Mouse (Mus musculus): Measurements from ENCODE around the gene Smoc1.

Gene Smoc1

GRCm38 (mm10) chr12:81166615-81167014, 140.0 kb downstream of the Smoc1 start:
- no peak for DNase-seq (ENCODE audit: low read depth, low spot score)

- no peak for DNase-seq (ENCODE audit: low read depth, low spot score)
These were observed 140.5 kb downstream of the Smoc1 start for GRCm38 (mm10) chr12:81167142-81167541.

GRCm38 (mm10) chr12:81168031-81168430, 141.4 kb downstream of the Smoc1 start:
- no peak for DNase-seq (ENCODE audit: low read depth, low spot score)

GRCm38 (mm10) chr12:81168494-81168893, 141.9 kb downstream of the Smoc1 start:
- peak; percentile 25 for DNase-seq (ENCODE audit: low read depth, low spot score)

- no peak for DNase-seq (ENCODE audit: low read depth, low spot score)
These were observed 143.5 kb downstream of the Smoc1 start for GRCm38 (mm10) chr12:81170076-81170475.

GRCm38 (mm10) chr12:81173011-81173410, 146.4 kb downstream of the Smoc1 start:
- DNase-seq (ENCODE audit: low read depth, low spot score): no peak

GRCm38 (mm10) chr12:81173893-81174292, 147.3 kb downstream of the Smoc1 start:
- no peak for DNase-seq (ENCODE audit: low read depth, low spot score)

GRCm38 (mm10) chr12:81175252-81175651, 148.6 kb downstream of the Smoc1 start:
- DNase-seq (ENCODE audit: low read depth, low spot score): no peak

GRCm38 (mm10) chr12:81182073-81182472, 155.5 kb downstream of the Smoc1 start:
- DNase-seq (ENCODE audit: low read depth, low spot score): peak; percentile 57

- no peak for DNase-seq (ENCODE audit: low read depth, low spot score)
These were observed 158.4 kb downstream of the Smoc1 start for GRCm38 (mm10) chr12:81184967-81185366.

GRCm38 (mm10) chr12:81186081-81186480, 159.5 kb downstream of the Smoc1 start:
- no peak for DNase-seq (ENCODE audit: low read depth, low spot score)

- DNase-seq (ENCODE audit: low read depth, low spot score): no peak
These were observed 160.1 kb downstream of the Smoc1 start for GRCm38 (mm10) chr12:81186668-81187067.

- no peak for DNase-seq (ENCODE audit: low read depth, low spot score)
These were observed 161.8 kb downstream of the Smoc1 start for GRCm38 (mm10) chr12:81188423-81188822.

GRCm38 (mm10) chr12:81188996-81189395, 162.4 kb downstream of the Smoc1 start:
- DNase-seq (ENCODE audit: low read depth, low spot score): no peak

GRCm38 (mm10) chr12:81189636-81190035, 163.0 kb downstream of the Smoc1 start:
- no peak for DNase-seq (ENCODE audit: low read depth, low spot score)

GRCm38 (mm10) chr12:81193968-81194367, 167.4 kb downstream of the Smoc1 start:
- DNase-seq (ENCODE audit: low read depth, low spot score): no peak

- DNase-seq (ENCODE audit: low read depth, low spot score): no peak
These were observed 171.0 kb downstream of the Smoc1 start for GRCm38 (mm10) chr12:81197468-81198075.

- peak; percentile 54 for DNase-seq (ENCODE audit: low read depth, low spot score)
These were observed 172.8 kb downstream of the Smoc1 start for GRCm38 (mm10) chr12:81199280-81199955.

GRCm38 (mm10) chr12:81203226-81203625, 176.6 kb downstream of the Smoc1 start:
- no peak for DNase-seq (ENCODE audit: low read depth, low spot score)

GRCm38 (mm10) chr12:81205619-81206560, 179.3 kb downstream of the Smoc1 start:
- peak; percentile 68 for DNase-seq (ENCODE audit: low read depth, low spot score)

- DNase-seq (ENCODE audit: low read depth, low spot score): no peak
These were observed 182.0 kb downstream of the Smoc1 start for GRCm38 (mm10) chr12:81208559-81208958.

- no peak for DNase-seq (ENCODE audit: low read depth, low spot score)
These were observed 192.7 kb downstream of the Smoc1 start for GRCm38 (mm10) chr12:81219339-81219738.
